Mouse (Mus musculus) common myeloid progenitor, adult 5-6 weeks (primary cell): ENCODE data around the gene Hectd3. TPM values are rescaled to one million over a fixed set of nuclear protein-coding genes. Genes with fewer than 3 reads are reported as not detected.

Experiments used
- ATAC-seq: replicated peaks from 2 replicates; pipeline ENCODE4 v1.8.0; 2016; ENCODE audit warnings: low read depth, mild to moderate bottlenecking, moderate TSS enrichment, inconsistent platforms; ENCODE audit not compliant: poor library complexity, severe bottlenecking
- total RNA-seq: library from RNA; stranded (forward); fragments of 200-1000, 187-1606 nt; gene quantifications from 2 replicates; pipeline ENCODE4 v1.2.3, GENCODE M21; 2017

Hectd3 gene
- total RNA-seq = 11.0 and 13.2 TPM in 2 replicates

DNA sequence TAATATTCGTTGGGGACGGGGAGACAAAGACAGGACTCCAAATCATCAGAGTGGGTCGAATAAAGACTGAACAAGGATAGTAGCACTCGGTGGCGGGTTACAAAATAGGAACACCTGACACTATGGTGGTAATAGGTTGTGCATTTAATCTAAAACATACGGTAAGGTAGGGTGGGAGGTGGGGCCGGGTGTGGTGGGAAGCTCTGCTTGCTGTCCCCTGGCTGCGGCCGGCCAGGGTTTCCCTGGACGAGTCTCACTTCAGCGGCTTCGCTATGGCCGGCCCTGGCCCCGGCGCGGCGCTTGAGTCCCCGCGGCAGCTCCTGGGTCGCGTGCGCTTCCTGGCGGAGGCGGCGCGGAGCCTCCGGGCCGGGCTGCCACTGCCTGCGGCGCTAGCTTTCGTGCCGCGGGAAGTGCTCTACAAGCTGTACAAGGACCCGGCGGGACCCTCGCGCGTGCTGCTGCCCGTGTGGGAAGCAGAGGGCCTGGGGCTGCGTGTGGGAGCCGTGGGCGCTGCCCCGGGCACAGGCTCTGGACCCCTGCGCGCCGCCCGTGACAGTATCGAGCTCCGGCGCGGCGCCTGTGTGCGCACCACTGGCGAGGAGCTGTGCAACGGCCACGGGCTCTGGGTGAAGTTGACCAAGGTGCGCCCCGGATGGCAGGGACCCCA is at the start of gene Hectd3:
Hectd3 (plus strand) TSS at position 187 of the 667 bp plus-strand sequence.
- ATAC-seq = peak; percentile 61

DNA sequence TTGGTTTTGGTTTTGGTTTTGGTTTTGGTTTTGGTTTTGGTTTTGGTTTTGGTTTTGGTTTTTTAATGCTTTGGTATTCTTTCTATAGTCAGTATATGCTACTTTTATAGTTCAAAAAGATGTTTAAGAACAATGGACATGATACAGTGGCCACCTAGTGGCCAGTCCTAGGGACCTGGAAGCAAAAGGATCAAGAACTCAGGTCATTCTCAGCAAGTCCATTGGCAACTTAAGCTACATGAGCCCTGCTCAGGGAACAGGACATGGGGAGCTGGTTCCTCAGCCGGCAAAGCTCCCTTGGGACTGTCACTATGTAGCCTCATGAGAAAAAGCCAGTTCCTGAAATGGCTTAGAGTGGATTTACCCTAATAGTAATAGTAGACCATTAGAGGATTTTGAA is 43.5 kb upstream of the Hectd3 start:
- no peak for ATAC-seq

DNA sequence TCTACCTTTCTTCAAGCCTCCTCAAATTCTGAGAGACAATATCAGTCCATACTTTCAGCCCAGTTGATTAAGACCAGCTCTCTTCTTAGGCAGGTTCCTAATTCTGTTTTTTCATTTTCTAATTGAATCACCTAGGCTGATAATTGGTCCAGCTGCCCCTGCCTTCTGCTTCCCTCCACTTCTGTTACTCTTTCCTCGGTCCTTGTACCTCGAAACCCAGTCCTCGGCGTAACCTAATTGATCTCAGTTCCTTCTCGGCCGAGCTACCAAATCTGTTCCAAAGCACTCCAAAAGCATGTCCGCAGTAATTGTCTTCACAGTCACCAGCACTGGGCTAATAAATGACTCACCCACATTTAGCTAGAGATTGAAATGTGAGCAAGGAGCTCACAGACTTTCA is 40.2 kb upstream of the Hectd3 start:
- no peak for ATAC-seq

DNA sequence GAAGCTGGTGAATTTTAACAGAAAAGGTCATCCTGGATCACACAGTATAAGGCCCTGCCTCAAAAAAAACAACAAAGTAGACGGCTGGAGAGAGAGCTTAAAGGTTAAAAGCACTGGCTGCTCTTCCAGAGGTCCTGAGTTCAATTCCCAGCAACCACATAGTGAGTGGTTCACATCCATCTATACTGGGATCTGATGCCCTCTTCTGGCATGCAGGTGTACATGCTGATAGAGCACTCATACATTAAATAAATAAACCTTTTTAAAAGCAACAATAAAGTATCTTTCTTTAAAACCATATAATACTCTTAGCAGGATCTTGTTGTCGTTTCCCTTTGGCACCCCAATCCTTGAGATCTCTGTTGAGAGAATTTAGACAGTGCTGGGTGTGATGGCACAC is 18.6 kb upstream of the Hectd3 start:
- ATAC-seq = no peak

DNA sequence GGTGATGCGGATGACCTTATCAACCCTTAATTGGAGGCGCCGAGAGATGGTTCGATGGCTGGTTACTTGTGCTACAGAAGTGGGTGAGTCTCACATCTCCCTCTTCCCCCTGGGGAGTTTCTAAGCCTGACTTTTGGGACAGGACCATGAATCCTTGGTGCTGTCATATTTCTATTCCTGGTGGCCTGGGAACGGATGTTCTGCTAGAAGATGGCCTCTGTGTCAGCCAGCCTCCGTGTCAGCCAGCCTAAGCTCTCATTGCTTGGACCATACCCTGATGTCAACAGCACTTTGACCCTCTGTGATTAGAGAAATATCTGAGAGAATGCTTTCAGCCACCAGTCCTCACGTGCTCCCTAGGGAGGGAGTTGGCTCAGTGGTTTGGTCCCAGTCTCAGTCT is 9.4 kb upstream of the Hectd3 start:
- no peak for ATAC-seq

DNA sequence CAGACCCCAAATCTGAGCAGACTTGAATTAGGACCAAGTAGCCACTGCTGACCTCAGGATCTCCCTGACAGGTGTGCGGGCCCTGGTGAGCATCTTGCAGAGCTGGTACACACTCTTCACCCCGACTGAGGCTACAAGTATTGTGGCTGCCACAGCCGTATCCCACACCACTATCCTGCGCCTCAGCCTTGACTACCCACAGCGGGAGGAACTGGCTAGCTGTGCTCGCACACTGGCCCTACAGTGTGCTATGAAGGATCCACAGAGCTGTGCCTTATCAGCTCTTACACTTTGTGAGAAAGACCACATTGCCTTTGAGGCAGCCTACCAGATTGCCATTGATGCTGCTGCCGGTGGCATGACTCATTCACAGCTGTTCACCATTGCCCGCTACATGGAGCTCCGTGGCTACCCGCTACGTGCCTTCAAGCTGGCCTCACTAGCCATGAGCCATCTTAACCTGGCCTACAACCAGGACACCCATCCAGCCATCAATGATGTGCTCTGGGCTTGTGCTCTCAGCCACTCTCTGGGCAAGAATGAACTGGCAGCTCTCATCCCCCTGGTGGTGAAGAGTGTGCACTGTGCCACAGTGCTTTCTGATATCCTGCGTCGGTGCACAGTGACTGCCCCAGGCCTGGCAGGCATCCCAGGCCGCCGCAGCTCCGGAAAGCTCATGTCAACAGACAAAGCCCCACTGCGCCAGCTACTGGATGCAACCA is 8.6 kb upstream of the Hectd3 start:
- ATAC-seq = peak; percentile 96

DNA sequence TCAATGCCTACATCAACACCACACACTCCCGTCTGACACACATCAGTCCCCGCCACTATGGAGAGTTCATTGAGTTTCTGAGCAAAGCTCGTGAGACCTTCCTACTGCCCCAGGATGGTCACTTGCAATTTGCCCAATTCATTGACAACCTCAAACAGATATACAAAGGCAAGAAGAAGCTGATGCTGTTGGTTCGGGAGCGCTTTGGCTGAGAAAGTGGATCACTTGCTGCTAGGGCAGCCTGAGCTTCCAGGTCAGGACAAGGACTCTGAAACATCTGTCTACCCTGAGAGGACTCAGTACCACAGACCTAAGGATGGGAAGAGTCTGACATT is 8.0 kb upstream of the Hectd3 start:
- no peak for ATAC-seq

DNA sequence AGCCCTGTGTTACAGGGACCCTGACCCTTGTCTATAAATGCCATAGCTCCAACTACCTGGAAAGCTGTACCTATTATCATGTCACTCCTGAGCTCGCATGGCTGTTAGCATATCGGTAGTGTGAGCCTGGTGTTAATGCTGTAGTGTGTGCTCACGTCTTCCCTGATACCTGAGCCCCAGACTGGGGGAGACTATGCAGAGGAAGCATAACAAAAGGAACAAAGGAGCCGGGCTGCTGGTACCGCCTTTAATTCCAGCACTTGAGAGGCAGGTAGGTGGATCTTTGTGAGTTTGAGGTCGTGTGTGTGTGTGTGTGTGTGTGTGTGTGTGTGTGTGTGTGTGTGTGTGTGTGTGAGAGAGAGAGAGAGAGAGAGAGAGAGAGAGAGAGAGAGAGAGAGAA is 5.4 kb upstream of the Hectd3 start:
- no peak for ATAC-seq

DNA sequence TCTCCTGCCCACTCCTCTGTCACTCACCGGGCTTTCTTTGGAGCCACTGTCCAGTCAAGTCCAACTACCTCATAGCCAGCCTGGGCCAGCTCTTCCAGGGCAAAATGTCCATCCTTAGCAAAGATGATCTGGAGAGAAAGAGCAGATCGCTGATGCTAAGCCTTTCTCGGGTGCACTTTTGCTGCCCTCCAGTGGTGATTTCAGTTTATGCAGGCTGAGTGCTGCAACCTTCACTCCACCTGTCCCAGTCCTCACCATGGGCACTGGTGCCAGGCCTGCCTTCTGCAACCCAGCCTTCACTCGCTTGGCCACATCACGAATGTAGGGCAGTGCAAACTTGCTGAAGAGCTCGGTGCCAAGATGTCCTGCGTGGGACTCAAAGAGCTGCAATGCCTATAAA is 3.8 kb upstream of the Hectd3 start:
- peak; percentile 19; the same call in 1 of the 2 replicates for ATAC-seq

DNA sequence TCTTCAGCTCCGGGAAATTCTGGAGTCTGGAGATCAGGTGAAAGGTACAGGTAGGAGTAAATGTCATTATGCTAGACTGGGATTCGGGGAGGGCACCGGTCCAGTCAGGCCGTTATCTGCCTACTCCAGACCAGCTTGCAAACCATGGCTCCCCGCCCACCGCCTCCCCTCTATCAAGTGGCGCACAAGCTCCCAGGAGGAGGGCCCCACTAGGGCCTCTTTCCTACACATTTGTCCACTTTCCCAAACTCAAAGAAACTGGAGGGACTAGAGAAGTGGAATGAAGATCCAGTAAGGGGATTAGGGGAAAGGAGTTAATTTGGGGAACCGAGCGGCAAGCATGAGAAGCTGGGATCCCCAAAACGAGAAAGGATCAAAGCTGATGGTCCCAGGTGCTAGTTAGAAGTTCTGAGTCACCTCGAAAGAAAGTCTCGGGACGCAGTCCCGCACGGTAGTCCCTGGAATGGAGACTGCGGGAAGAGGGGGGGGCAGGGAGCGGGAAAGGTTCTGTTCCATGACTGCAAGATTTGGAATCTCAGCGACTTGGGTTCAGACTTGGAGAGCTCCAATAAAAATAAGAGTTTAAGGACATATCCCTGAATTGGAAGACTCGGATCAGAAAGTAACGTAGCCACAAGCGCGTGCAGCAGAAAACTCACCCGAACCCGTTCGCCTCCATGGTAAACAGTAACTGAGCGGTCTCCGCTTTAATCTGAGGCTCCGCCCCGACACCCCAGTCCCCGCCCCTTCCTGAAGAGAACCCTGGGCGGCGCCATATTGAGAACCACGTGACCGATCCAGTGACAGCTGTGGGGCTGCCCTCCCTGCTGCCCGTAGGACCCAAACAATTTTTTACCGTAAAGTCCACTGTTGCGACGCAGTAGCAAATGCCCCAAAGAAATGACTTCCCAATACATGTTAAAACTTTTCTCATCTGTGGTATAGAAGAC is 1.2 kb upstream of the Hectd3 start, which contains the start of gene Urod:
Urod (minus strand) TSS at position 742 of the 950 bp plus-strand sequence.
- ATAC-seq = peak; percentile 81

DNA sequence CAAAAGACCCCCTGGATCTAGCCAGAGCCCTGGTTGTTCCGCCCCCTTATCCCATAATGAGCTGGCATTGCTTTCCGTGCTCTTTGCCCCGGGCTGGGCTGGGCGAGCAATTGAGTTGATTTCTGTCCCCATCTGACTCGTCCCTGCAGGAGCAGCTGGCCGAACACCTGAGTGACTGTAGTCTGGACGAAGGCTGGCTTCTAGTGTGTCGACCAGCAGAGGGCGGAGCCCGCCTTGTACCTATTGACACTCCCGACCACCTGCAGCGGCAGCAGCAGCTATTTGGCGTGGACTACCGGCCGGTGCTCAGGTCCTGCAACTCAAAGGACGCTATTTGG is 650 bp downstream of the Hectd3 start:
- 0 out of 2 replicates have a peak, but pooled peaks have one; percentile 2 for ATAC-seq

DNA sequence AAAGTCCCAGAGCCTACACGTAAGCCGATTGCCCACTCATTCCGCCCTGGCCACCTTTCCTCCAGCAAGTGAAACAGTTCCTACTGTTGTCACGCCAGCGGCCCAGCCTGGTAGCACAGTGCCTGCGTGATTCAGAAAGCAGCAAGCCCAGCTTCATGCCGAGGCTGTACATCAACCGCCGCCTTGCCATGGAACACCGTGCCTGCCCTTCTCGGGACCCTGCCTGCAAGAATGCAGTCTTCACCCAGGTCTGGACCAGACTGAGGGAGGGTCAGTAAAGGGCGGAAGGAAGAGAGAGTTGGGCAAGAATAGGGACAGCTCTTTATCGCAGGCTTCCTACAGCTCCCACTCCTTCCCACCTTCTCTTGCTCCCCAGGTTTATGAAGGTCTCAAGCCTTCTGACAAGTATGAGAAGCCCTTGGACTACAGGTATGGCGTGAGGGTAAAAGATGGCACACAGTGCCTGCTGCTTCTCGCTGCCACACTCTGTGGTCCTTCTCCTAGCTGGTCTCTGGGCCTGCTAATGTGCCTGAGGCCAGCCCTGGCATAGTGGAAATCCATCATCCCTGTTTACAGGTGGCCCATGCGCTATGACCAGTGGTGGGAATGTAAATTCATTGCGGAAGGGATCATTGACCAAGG is 4.5 kb downstream of the Hectd3 start:
- ATAC-seq = no peak

DNA sequence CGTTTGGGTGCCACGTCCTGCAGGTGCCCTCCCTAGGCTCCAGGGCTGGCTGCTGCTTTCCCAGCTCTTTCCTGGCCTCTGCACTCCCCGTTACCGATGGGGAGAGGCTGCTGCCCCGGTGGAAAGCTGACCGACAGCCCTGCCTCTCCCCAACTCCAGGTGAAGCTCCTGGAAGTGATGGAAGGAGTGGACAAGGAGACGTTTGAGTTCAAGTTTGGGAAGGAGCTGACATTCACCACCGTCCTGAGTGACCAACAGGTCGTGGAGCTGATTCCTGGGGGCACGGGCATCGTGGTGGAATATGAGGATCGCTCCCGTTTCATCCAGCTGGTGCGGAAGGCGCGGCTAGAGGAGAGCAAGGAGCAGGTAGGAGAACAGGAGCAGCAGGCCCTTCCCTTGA is 6.8 kb downstream of the Hectd3 start:
- ATAC-seq = no peak

DNA sequence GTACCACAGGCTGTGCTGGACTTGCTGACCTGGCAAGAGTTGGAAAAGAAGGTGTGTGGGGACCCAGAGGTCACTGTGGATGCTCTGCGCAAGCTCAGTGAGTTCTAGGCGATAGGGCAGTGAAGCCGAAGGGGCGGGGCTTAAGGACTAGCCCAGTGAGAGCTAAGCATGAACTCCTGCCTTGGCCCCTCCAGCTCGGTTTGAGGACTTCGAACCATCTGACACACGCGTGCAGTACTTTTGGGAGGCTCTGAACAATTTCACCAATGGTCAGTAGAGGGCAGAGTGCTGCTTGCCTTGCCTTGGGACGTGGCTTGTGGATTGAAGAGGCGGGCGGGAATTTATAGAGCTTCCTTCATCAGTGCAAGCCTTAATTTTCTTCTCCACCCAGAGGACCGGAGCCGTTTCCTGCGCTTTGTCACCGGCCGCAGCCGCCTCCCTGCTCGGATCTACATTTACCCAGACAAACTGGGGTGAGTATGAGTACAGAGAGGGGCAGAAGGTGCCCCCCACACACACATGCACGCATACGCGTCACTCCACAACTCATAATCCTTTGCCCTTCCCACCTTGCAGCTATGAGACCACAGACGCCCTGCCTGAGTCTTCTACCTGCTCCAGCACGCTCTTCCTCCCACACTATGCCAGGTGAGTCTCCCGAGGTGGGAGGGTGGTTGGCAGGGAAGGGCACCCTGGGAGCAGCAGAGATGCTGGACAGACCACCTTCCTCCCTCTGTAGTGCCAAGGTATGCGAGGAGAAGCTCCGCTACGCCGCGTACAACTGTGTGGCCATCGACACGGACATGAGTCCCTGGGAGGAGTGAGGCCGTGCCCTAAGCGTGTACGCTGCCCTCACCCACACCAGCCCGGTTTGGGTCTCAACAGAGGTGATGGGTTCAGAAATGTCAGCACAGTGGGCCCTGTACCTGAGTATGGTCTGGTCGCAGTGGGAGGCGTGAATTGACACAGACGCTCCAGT is 7.7 kb downstream of the Hectd3 start:
- ATAC-seq = peak; percentile 82

DNA sequence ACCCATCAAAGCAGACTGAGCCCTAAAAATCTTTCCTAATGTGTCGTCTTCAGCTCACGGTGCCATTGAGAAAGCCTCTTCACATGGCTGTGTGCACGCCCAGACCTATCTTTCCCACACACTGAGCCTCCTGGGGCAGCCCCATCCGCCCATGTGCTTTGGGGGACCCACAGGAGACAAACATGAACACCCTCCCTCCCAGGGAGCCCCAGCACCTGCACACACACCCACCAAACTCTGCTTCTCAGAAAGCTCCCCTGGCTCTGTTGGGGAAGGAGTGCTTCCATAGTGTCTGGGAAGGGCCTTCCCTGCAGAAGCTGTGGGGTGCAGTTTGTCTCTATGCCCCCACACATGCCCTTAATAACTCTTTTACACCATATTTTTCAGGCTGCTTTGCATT is 9.5 kb downstream of the Hectd3 start:
- ATAC-seq = no peak

DNA sequence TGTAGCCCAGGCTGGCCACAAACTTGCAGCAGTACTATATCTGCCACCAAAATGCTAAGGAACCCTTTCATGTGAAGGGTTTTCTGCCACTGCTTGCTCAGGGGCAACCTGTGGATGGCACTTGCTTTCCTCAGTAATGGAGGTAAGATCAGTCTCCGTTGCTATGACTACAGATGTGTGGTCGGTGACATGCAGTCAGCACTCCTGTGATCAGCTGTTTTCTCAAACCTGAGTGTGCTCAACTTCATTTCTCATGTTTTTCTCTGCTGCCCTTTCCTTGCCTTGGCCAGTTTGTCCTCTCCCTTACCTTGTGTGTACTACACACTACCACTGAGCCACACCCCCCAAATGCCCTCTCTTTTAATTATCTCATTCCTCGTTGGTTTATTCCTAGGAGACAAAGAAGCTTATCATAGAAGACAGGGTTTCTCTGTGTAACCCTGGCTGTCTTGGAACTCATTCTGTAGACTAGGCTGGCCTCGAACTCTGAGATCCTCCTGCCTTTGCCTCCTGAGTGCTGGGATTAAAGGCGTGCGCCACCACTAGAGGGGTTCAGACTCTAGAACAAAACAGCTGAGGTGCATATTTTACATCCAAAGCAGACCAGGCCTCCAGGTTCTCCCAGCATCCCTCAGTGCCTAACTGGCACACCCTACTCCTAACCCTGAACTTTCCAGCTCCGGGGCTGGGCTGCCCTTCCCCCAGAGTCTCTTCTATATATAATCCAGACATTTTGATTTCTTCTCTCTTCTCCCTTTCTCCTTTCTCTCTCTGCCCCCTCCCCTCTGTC is 10.7 kb downstream of the Hectd3 start:
- no peak for ATAC-seq

DNA sequence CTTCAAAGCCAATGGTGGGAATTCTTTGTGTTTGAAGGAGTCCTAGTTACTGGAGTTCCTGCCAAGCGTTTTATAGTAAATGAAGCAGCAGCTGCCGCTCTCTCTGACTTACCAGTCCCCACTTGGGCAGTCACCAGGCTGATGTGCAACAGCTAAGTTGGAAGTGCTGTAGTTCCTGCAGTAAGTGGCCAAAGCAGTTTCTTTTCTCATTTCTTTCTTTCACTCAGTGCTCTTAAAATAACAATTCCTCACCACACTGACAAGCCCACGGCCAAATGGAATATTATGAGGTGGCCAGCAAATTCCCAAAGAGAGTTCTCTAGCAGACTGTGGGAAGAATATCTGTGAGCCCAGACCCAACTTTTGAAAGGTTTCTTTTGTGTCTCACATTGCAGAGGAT is 11.9 kb downstream of the Hectd3 start:
- ATAC-seq = no peak

DNA sequence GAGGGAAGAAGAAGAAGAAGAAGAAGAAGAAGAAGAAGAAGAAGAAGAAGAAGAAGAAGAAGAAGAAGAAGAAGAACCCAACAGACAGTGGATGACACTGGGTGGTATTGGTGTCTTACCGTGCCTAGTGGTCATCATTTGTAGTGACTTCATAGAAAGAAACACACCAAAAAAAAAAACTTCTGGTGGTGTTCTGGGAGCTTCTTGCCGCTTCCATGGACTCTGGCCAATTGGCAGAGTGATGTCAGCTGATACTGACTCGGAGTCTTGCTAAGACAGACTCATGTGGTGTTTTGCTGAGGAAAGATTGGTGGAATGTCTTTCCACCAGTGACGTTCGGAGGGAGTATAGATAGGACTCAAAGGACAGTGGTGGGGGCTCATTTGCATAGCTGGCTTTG is 15.1 kb downstream of the Hectd3 start:
- ATAC-seq = no peak
